In the genomic region with DNA sequence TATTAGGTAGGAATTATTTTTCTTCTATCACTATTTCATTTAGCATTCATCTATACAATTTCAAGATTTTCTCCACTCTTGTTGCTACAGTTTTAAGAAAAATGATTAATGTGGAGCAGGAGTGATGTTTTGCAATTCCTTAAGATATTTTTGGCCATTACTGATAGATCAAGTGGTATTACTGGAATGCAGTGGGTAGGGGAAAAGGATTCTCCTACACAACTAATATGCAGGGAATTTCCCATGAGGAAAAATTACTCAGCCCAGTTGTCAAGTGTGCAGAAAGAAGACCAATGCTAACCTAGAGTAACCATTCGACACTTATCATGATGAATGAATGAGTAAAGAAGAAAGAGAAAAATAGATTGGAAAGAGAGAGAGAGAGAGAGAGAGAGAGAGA, we compare ENCODE assay signal across 16 mouse cellular contexts.
"Had no signal": no experiment of that assay in that cellular context is flagged by ENCODE, and none has a peak within 500 bp of the region (broad histone marks: within the 10 kb centered on the region; RNA-seq: fewer than 3 reads in every experiment).

No protein-coding gene starts in this region.

- DNase-seq: retina, postnatal 1 day; right cerebral cortex, adult 18-20 months; right cerebral cortex, postnatal 14 days; right cerebral cortex, postnatal 25 days; right cerebral cortex, postnatal 4 days; spleen, adult 18-20 months; thymus, adult 18-20 months; thymus, adult 2 months; thymus, postnatal 14 days; thymus, postnatal 25 days; thymus, postnatal 36 days; thymus, postnatal 4 days had no signal

- H3K9me3 ChIP-seq: neural tube, embryonic 13.5 days; neural tube, embryonic 15.5 days; stomach, embryonic 15.5 days had no signal

- H3K27me3 ChIP-seq: neural tube, embryonic 13.5 days; neural tube, embryonic 15.5 days; stomach, embryonic 15.5 days had no signal

- H3K36me3 ChIP-seq: neural tube, embryonic 13.5 days; neural tube, embryonic 15.5 days; stomach, embryonic 15.5 days had no signal

- H3K4me2 ChIP-seq: neural tube, embryonic 13.5 days; neural tube, embryonic 15.5 days; stomach, embryonic 15.5 days had no signal

- H3K4me3 ChIP-seq: neural tube, embryonic 13.5 days; neural tube, embryonic 15.5 days; stomach, embryonic 15.5 days had no signal

- H3K9ac ChIP-seq: neural tube, embryonic 13.5 days; neural tube, embryonic 15.5 days; stomach, embryonic 15.5 days had no signal

- H3K4me1 ChIP-seq: neural tube, embryonic 15.5 days; stomach, embryonic 15.5 days had no signal

- H3K27ac ChIP-seq: neural tube, embryonic 13.5 days; neural tube, embryonic 15.5 days; stomach, embryonic 15.5 days; stomach, postnatal 0 days had no signal
